Mouse (Mus musculus) erythroblast, embryonic 14.5 days (primary cell): ENCODE results near the gene B3galnt2.

Experiments used
- GATA1 ChIP-seq: IDR thresholded peaks from 2 replicates; pipeline ENCODE4 v1.6.1; 2012; ENCODE audit warnings: low read length, inconsistent platforms, mixed read lengths
- TAL1 ChIP-seq: IDR thresholded peaks from 3 replicates; pipeline ENCODE4 v1.6.1; 2012; ENCODE audit warnings: low read length, inconsistent platforms, mixed read lengths

DNA sequence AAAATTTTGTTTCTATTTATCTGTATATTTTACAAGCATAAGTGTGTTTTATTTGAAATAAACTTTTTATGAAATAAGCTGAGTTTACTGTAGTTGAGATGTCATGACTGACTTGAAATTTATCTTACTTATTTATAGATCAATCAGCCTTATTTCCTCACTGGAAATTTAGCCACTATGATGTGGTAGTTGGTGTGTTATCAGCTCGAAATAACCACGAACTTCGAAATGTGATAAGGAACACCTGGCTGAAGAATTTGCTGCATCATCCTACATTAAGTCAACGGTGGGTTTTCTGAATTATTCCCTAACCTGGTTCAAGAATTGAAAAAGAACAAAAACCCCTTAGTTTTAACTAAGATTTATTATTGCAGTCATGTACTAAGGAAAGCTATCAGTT, 11.9 kb downstream of the B3galnt2 start:
- TF ChIP-seq GATA1 (no peak), TAL1 (no peak)
